Mouse (Mus musculus): ENCODE data around the gene Chrd. TPM values are rescaled to one million over a fixed set of nuclear protein-coding genes. Genes with fewer than 3 reads are reported as not detected.

The Chrd gene
- total and polyA plus RNA-seq, 3 experiments = 0.05 TPM; not detected in 2

DNA sequence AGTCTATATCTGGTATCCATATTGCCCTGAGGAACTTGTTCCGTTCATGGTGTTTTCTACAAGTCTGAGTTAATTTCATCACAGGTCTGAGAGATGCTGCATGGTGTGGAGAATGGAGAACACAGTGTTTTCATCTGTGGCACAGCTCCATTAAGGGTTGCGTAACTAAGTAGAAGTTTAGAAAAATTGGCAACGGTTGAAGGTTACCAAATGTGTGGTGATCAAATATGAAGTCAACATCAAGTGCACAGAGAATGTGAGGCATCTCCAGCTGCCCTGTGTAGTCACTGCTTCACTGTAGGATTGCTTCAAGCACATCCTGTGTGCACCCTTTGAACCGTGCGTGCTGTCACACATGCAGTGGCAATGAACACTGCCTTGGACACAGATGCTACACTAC, 23.1 kb downstream of the Chrd start:
- DNase-seq (ENCODE audit: low spot score) (no peak), ATAC-seq (ENCODE audit: extremely low read depth, insufficient number of reproducible peaks, low FRiP score, poor library complexity, severe bottlenecking) (no peak)
- TF ChIP-seq CTCF (IDR thresholded peaks at IDR 0.05; ENCODE audit: low read depth, low read length) = no peak
- no peak for TF ChIP-seq TAL1 (conservative IDR thresholded peaks at IDR 0.05; ENCODE audit: low read depth, low read length)
- TF ChIP-seq POLR2AphosphoS5 (IDR thresholded peaks at IDR 0.05; ENCODE audit: insufficient replicate concordance, low read depth, low read length) = no peak
- no peak for TF ChIP-seq GATA1 (IDR thresholded peaks at IDR 0.05; ENCODE audit: borderline replicate concordance, low read length)
- no peak for TF ChIP-seq GATA2 (IDR thresholded peaks at IDR 0.05; ENCODE audit: borderline replicate concordance, low read depth, low read length)
- Histone ChIP-seq H3K9me3 (replicated peaks) (no peaks in the 10 kb centered on the region), H3K36me3 (replicated peaks) (no peaks in the 10 kb centered on the region), H3K4me3 (ENCODE audit: low read depth, low read length) (no peak overlapping the region), H3K4me1 (ENCODE audit: insufficient read depth, low read depth, low read length) (0 out of 2 replicates have a peak, but pooled peaks cover 2% of the 10 kb centered on the region), H3K27me3 (ENCODE audit: insufficient read depth, low read length) (peaks cover 7% of the 10 kb centered on the region; the same call in 1 of the 2 replicates)

DNA sequence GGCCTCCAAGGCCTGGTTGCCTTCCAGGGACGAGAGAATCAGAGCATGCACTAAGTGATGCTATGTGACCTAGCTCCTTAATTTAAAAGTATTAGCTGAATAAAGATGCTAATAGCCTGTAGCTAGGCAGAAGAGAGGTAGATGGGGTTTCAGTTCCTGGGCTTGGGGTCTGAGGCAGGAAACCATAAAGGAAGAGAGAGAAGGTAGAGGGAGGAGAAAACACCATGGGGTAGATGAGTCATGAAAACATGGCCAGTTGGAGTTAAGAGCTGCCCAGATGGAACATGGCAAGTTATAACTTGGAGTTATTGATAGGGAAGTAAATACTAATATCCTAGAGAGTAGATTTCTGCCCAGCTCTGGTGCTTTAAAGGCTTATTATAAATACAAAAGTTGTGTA, 24.5 kb downstream of the Chrd start:
- ATAC-seq (ENCODE audit: extremely low read depth, insufficient number of reproducible peaks, low FRiP score, poor library complexity, severe bottlenecking) (no peak), DNase-seq (ENCODE audit: low spot score) (no peak)
- H3K4me3 ChIP-seq (ENCODE audit: low read depth, low read length) = no peak overlapping the region
- H3K27me3 ChIP-seq (ENCODE audit: insufficient read depth, low read length) = peaks cover 5% of the 10 kb centered on the region; the same call in 1 of the 2 replicates
- TF ChIP-seq TAL1 (conservative IDR thresholded peaks at IDR 0.05; ENCODE audit: low read depth, low read length) (no peak), CTCF (IDR thresholded peaks at IDR 0.05; ENCODE audit: low read depth, low read length) (no peak), POLR2AphosphoS5 (IDR thresholded peaks at IDR 0.05; ENCODE audit: insufficient replicate concordance, low read depth, low read length) (no peak), GATA1 (IDR thresholded peaks at IDR 0.05; ENCODE audit: borderline replicate concordance, low read length) (no peak), GATA2 (IDR thresholded peaks at IDR 0.05; ENCODE audit: borderline replicate concordance, low read depth, low read length) (no peak)
- no peaks in the 10 kb centered on the region for H3K36me3 ChIP-seq (replicated peaks)
- no peaks in the 10 kb centered on the region for H3K9me3 ChIP-seq (replicated peaks)
- 0 out of 2 replicates have a peak, but pooled peaks cover 2% of the 10 kb centered on the region for H3K4me1 ChIP-seq (ENCODE audit: insufficient read depth, low read depth, low read length)

DNA sequence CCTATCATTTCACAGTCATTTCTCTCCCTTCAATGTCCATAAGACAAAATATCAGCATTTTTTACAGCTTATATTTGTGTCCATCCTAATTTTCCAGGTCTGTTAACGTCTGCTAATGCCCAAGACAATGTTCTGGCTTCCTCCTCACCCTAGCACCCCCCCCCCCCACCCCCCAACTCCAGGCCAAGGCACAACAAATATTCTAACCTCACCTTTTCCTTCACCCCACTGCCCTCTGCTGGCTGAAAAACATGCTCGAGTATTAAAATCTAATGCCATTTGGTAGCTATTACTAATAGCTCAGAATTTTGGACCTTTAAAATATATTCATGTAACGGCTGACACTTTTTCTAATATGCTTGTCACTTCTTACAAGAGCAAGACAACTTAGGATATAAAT, 28.8 kb downstream of the Chrd start:
- H3K4me1 ChIP-seq (ENCODE audit: insufficient read depth, low read depth, low read length) = peaks cover 5% of the 10 kb centered on the region; the same call in 1 of the 2 replicates
- no peaks in the 10 kb centered on the region for H3K36me3 ChIP-seq (replicated peaks)
- no peak for TF ChIP-seq POLR2AphosphoS5 (IDR thresholded peaks at IDR 0.05; ENCODE audit: insufficient replicate concordance, low read depth, low read length)
- no peak for TF ChIP-seq GATA2 (IDR thresholded peaks at IDR 0.05; ENCODE audit: borderline replicate concordance, low read depth, low read length)
- TF ChIP-seq CTCF (IDR thresholded peaks at IDR 0.05; ENCODE audit: low read depth, low read length) = no peak
- TF ChIP-seq TAL1 (conservative IDR thresholded peaks at IDR 0.05; ENCODE audit: low read depth, low read length) = no peak
- TF ChIP-seq GATA1 (IDR thresholded peaks at IDR 0.05; ENCODE audit: borderline replicate concordance, low read length) = no peak
- DNase-seq (ENCODE audit: low spot score) (peak; percentile 5), ATAC-seq (ENCODE audit: extremely low read depth, insufficient number of reproducible peaks, low FRiP score, poor library complexity, severe bottlenecking) (no peak)
- H3K27me3 ChIP-seq (ENCODE audit: insufficient read depth, low read length) = peaks cover 9% of the 10 kb centered on the region; the same call in 1 of the 2 replicates
- no peaks in the 10 kb centered on the region for H3K9me3 ChIP-seq (replicated peaks)
- H3K4me3 ChIP-seq (ENCODE audit: low read depth, low read length) = no peak overlapping the region

DNA sequence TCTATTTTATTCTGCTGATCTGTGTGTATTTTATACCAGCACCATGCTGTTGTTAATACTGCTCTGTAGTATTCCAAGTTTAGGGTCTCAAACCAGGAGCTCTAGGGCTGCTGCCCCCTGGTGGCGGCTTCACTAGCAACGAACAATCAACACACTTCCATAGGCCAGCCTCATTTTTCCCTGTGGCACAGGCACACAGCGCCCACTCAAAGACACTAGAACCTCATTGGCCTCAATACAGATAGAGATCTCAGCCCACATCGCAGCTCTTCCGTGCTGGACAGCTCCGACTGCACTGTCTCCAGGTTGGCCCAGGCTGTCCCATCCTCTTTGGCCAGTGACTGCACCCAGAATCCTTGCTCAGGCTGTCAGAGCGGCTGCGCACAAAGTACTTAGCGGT, 32.3 kb downstream of the Chrd start:
- DNase-seq (ENCODE audit: low spot score) = peak; percentile 15
- H3K4me1 ChIP-seq (ENCODE audit: insufficient read depth, low read depth, low read length) = peaks cover 3% of the 10 kb centered on the region; the same call in 1 of the 2 replicates
- TF ChIP-seq GATA1 (IDR thresholded peaks at IDR 0.05; ENCODE audit: borderline replicate concordance, low read length) (no peak), CTCF (IDR thresholded peaks at IDR 0.05; ENCODE audit: low read depth, low read length) (peak; percentile 59), TAL1 (conservative IDR thresholded peaks at IDR 0.05; ENCODE audit: low read depth, low read length) (no peak), POLR2AphosphoS5 (IDR thresholded peaks at IDR 0.05; ENCODE audit: insufficient replicate concordance, low read depth, low read length) (no peak), GATA2 (IDR thresholded peaks at IDR 0.05; ENCODE audit: borderline replicate concordance, low read depth, low read length) (no peak)
- no peak overlapping the region for H3K4me3 ChIP-seq (ENCODE audit: low read depth, low read length)
- no peaks in the 10 kb centered on the region for H3K9me3 ChIP-seq (replicated peaks)
- H3K36me3 ChIP-seq (replicated peaks) = no peaks in the 10 kb centered on the region
- peaks cover 6% of the 10 kb centered on the region; the same call in 1 of the 2 replicates for H3K27me3 ChIP-seq (ENCODE audit: insufficient read depth, low read length)
- no peak for ATAC-seq (ENCODE audit: extremely low read depth, insufficient number of reproducible peaks, low FRiP score, poor library complexity, severe bottlenecking)

DNA sequence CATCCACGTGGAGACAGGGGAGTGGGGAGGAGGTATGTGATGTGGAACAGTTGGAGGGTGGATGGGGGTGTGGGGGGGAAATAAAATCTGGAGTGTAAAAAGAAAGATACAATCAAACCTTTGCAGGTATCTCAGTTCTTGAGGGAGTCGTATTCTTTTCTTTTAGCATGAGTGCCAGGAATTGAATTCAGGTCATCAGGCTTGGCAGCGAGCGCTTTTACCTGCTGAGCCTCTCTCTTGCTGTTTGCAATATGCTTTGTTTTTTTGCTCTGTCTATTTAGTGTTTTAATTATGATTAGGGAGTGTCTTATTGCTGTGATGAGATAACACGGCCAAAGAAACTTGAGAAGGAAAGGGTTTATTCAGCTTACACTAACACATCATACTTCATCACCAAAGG, 42.1 kb downstream of the Chrd start:
- no peaks in the 10 kb centered on the region for H3K36me3 ChIP-seq (replicated peaks)
- TF ChIP-seq TAL1 (conservative IDR thresholded peaks at IDR 0.05; ENCODE audit: low read depth, low read length) (no peak), CTCF (IDR thresholded peaks at IDR 0.05; ENCODE audit: low read depth, low read length) (no peak), GATA2 (IDR thresholded peaks at IDR 0.05; ENCODE audit: borderline replicate concordance, low read depth, low read length) (no peak), GATA1 (IDR thresholded peaks at IDR 0.05; ENCODE audit: borderline replicate concordance, low read length) (no peak), POLR2AphosphoS5 (IDR thresholded peaks at IDR 0.05; ENCODE audit: insufficient replicate concordance, low read depth, low read length) (no peak)
- DNase-seq (ENCODE audit: low spot score) (no peak), ATAC-seq (ENCODE audit: extremely low read depth, insufficient number of reproducible peaks, low FRiP score, poor library complexity, severe bottlenecking) (no peak)
- H3K27me3 ChIP-seq (ENCODE audit: insufficient read depth, low read length) = peaks cover 4% of the 10 kb centered on the region
- H3K9me3 ChIP-seq (replicated peaks) = no peaks in the 10 kb centered on the region
- H3K4me1 ChIP-seq (ENCODE audit: insufficient read depth, low read depth, low read length) = no peaks in the 10 kb centered on the region
- H3K4me3 ChIP-seq (ENCODE audit: low read depth, low read length) = no peak overlapping the region

DNA sequence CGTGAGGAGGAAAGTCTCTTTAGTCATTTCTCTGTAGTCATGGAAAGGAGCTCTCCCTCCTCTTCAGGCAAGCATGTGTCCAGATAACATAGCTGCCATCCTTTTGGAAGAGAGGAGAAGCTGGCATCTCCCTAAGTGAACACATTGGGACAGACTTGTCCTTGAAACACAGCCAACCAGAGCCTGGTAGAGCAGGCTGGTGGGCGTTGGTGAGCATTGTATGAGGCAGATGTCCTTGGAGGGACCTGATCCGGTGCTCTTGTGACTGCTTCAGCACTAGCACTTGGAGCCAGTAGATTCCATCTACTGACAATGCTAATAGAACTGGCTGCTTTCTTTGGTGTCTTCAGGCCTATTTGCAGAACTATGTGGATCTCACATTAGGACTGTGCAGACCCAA, 46.9 kb downstream of the Chrd start:
- Histone ChIP-seq H3K27me3 (ENCODE audit: insufficient read depth, low read length) (peaks cover 6% of the 10 kb centered on the region), H3K4me3 (ENCODE audit: low read depth, low read length) (no peak overlapping the region), H3K9me3 (replicated peaks) (no peaks in the 10 kb centered on the region), H3K36me3 (replicated peaks) (no peaks in the 10 kb centered on the region), H3K4me1 (ENCODE audit: insufficient read depth, low read depth, low read length) (no peaks in the 10 kb centered on the region)
- no peak for TF ChIP-seq POLR2AphosphoS5 (IDR thresholded peaks at IDR 0.05; ENCODE audit: insufficient replicate concordance, low read depth, low read length)
- no peak for TF ChIP-seq TAL1 (conservative IDR thresholded peaks at IDR 0.05; ENCODE audit: low read depth, low read length)
- no peak for TF ChIP-seq CTCF (IDR thresholded peaks at IDR 0.05; ENCODE audit: low read depth, low read length)
- no peak for TF ChIP-seq GATA1 (IDR thresholded peaks at IDR 0.05; ENCODE audit: borderline replicate concordance, low read length)
- TF ChIP-seq GATA2 (IDR thresholded peaks at IDR 0.05; ENCODE audit: borderline replicate concordance, low read depth, low read length) = no peak
- ATAC-seq (ENCODE audit: extremely low read depth, insufficient number of reproducible peaks, low FRiP score, poor library complexity, severe bottlenecking) (no peak), DNase-seq (ENCODE audit: low spot score) (no peak)

Measured in G1E (cell line).